Mouse (Mus musculus): ENCODE data around the gene Zscan20. TPM values are rescaled to one million over a fixed set of nuclear protein-coding genes. Genes with fewer than 3 reads are reported as not detected.
"Not testable (repeated sequence)": the region's sequence is repeated elsewhere in the genome, so short reads cannot be mapped to it uniquely, and the experiment has no call there.

The Zscan20 gene
- polyA plus RNA-seq, 1 experiment, result 7.7 TPM

GRCm38 (mm10) chr4:128621109-128621508, 11.2 kb upstream of the Zscan20 start:
- Histone ChIP-seq H3K27me3 (ENCODE audit: control insufficient read depth, insufficient read depth, low read length) (no peaks in the 10 kb centered on the region), H3K36me3 (ENCODE audit: control insufficient read depth, insufficient read depth, low read length) (no peaks in the 10 kb centered on the region)

GRCm38 (mm10) chr4:128620572-128620971, 10.7 kb upstream of the Zscan20 start:
- H3K36me3 ChIP-seq (ENCODE audit: control insufficient read depth, insufficient read depth, low read length), result no peaks in the 10 kb centered on the region
- no peak overlapping the region for H3K4me3 ChIP-seq (ENCODE audit: control insufficient read depth, low read depth, low read length)
- no peak overlapping the region for H3K27ac ChIP-seq (ENCODE audit: control insufficient read depth, insufficient read depth, low read depth, low read length)
- H3K27me3 ChIP-seq (ENCODE audit: control insufficient read depth, insufficient read depth, low read length), result no peaks in the 10 kb centered on the region
- no peaks in the 10 kb centered on the region; the same call in 1 of the 2 replicates for H3K4me1 ChIP-seq (ENCODE audit: control insufficient read depth, insufficient read depth, low read length)
- no peak for TF ChIP-seq POLR2A (IDR thresholded peaks at IDR 0.05; ENCODE audit: control insufficient read depth, low read depth, low read length)
- TF ChIP-seq CTCF (IDR thresholded peaks at IDR 0.05; ENCODE audit: control insufficient read depth, insufficient read depth, insufficient replicate concordance, low read depth, low read length), result no peak

More at GRCm38 (mm10) chr4:128621109-128621508, 11.2 kb upstream of the Zscan20 start:
- H3K4me1 ChIP-seq (ENCODE audit: control insufficient read depth, insufficient read depth, low read length), result no peaks in the 10 kb centered on the region; the same call in 1 of the 2 replicates
- TF ChIP-seq POLR2A (IDR thresholded peaks at IDR 0.05; ENCODE audit: control insufficient read depth, low read depth, low read length) (no peak), CTCF (IDR thresholded peaks at IDR 0.05; ENCODE audit: control insufficient read depth, insufficient read depth, insufficient replicate concordance, low read depth, low read length) (no peak)
- no peak overlapping the region for H3K27ac ChIP-seq (ENCODE audit: control insufficient read depth, insufficient read depth, low read depth, low read length)
- no peak overlapping the region for H3K4me3 ChIP-seq (ENCODE audit: control insufficient read depth, low read depth, low read length)

GRCm38 (mm10) chr4:128618963-128619362, 9.1 kb upstream of the Zscan20 start:
- TF ChIP-seq POLR2A (IDR thresholded peaks at IDR 0.05; ENCODE audit: control insufficient read depth, low read depth, low read length) (no peak), CTCF (IDR thresholded peaks at IDR 0.05; ENCODE audit: control insufficient read depth, insufficient read depth, insufficient replicate concordance, low read depth, low read length) (no peak)
- Histone ChIP-seq H3K4me1 (ENCODE audit: control insufficient read depth, insufficient read depth, low read length) (no peaks in the 10 kb centered on the region; the same call in 1 of the 2 replicates), H3K36me3 (ENCODE audit: control insufficient read depth, insufficient read depth, low read length) (no peaks in the 10 kb centered on the region), H3K27me3 (ENCODE audit: control insufficient read depth, insufficient read depth, low read length) (no peaks in the 10 kb centered on the region), H3K4me3 (ENCODE audit: control insufficient read depth, low read depth, low read length) (no peak overlapping the region), H3K27ac (ENCODE audit: control insufficient read depth, insufficient read depth, low read depth, low read length) (no peak overlapping the region)

- H3K27me3 ChIP-seq (ENCODE audit: control insufficient read depth, insufficient read depth, low read length), result no peaks in the 10 kb centered on the region
- no peak within 1 kb of the TSS for H3K27ac ChIP-seq (ENCODE audit: control insufficient read depth, insufficient read depth, low read depth, low read length)
- H3K36me3 ChIP-seq (ENCODE audit: control insufficient read depth, insufficient read depth, low read length), result no peaks in the 10 kb centered on the region
- TF ChIP-seq CTCF (IDR thresholded peaks at IDR 0.05; ENCODE audit: control insufficient read depth, insufficient read depth, insufficient replicate concordance, low read depth, low read length), result no peak
- no peak within 1 kb of the TSS for H3K4me3 ChIP-seq (ENCODE audit: control insufficient read depth, low read depth, low read length)
- no peaks in the 10 kb centered on the region; the same call in 1 of the 2 replicates for H3K4me1 ChIP-seq (ENCODE audit: control insufficient read depth, insufficient read depth, low read length)
Measured at GRCm38 (mm10) chr4:128618246-128618911, 8.5 kb upstream of the Zscan20 start, which contains the start of gene Tlr12. Gene Tlr12, minus strand, starts transcription at chr4:128618619.

GRCm38 (mm10) chr4:128617363-128618120, 7.6 kb upstream of the Zscan20 start:
- H3K27me3 ChIP-seq (ENCODE audit: control insufficient read depth, insufficient read depth, low read length), result no peaks in the 10 kb centered on the region
- H3K4me3 ChIP-seq (ENCODE audit: control insufficient read depth, low read depth, low read length), result no peak overlapping the region
- no peak for TF ChIP-seq POLR2A (IDR thresholded peaks at IDR 0.05; ENCODE audit: control insufficient read depth, low read depth, low read length)
- TF ChIP-seq CTCF (IDR thresholded peaks at IDR 0.05; ENCODE audit: control insufficient read depth, insufficient read depth, insufficient replicate concordance, low read depth, low read length), result no peak

GRCm38 (mm10) chr4:128615761-128616160, 5.9 kb upstream of the Zscan20 start:
- no peaks in the 10 kb centered on the region for H3K27me3 ChIP-seq (ENCODE audit: control insufficient read depth, insufficient read depth, low read length)
- H3K4me3 ChIP-seq (ENCODE audit: control insufficient read depth, low read depth, low read length), result no peak overlapping the region
- H3K36me3 ChIP-seq (ENCODE audit: control insufficient read depth, insufficient read depth, low read length), result no peaks in the 10 kb centered on the region
- H3K4me1 ChIP-seq (ENCODE audit: control insufficient read depth, insufficient read depth, low read length), result peaks cover under 1% of the 10 kb centered on the region
- no peak overlapping the region for H3K27ac ChIP-seq (ENCODE audit: control insufficient read depth, insufficient read depth, low read depth, low read length)
- TF ChIP-seq CTCF (IDR thresholded peaks at IDR 0.05; ENCODE audit: control insufficient read depth, insufficient read depth, insufficient replicate concordance, low read depth, low read length) (no peak), POLR2A (IDR thresholded peaks at IDR 0.05; ENCODE audit: control insufficient read depth, low read depth, low read length) (no peak)

More at GRCm38 (mm10) chr4:128617363-128618120, 7.6 kb upstream of the Zscan20 start:
- Histone ChIP-seq H3K36me3 (ENCODE audit: control insufficient read depth, insufficient read depth, low read length) (no peaks in the 10 kb centered on the region), H3K4me1 (ENCODE audit: control insufficient read depth, insufficient read depth, low read length) (no peaks in the 10 kb centered on the region; the same call in 1 of the 2 replicates), H3K27ac (ENCODE audit: control insufficient read depth, insufficient read depth, low read depth, low read length) (no peak overlapping the region)

- TF ChIP-seq POLR2A (IDR thresholded peaks at IDR 0.05; ENCODE audit: control insufficient read depth, low read depth, low read length) (no peak), CTCF (IDR thresholded peaks at IDR 0.05; ENCODE audit: control insufficient read depth, insufficient read depth, insufficient replicate concordance, low read depth, low read length) (no peak)
- no peaks in the 10 kb centered on the region for H3K27me3 ChIP-seq (ENCODE audit: control insufficient read depth, insufficient read depth, low read length)
- H3K4me3 ChIP-seq (ENCODE audit: control insufficient read depth, low read depth, low read length), result no peak overlapping the region
- H3K36me3 ChIP-seq (ENCODE audit: control insufficient read depth, insufficient read depth, low read length), result peaks cover 2% of the 10 kb centered on the region; the same call in 1 of the 2 replicates
- peaks cover 7% of the 10 kb centered on the region for H3K4me1 ChIP-seq (ENCODE audit: control insufficient read depth, insufficient read depth, low read length)
- H3K27ac ChIP-seq (ENCODE audit: control insufficient read depth, insufficient read depth, low read depth, low read length), result no peak overlapping the region
Measured at GRCm38 (mm10) chr4:128613326-128613725, 3.4 kb upstream of the Zscan20 start.

- H3K4me3 ChIP-seq (ENCODE audit: control insufficient read depth, low read depth, low read length); H3K4me1 ChIP-seq (ENCODE audit: control insufficient read depth, insufficient read depth, low read length); H3K36me3 ChIP-seq (ENCODE audit: control insufficient read depth, insufficient read depth, low read length); H3K27me3 ChIP-seq (ENCODE audit: control insufficient read depth, insufficient read depth, low read length); H3K27ac ChIP-seq (ENCODE audit: control insufficient read depth, insufficient read depth, low read depth, low read length): not testable (repeated sequence)
Measured at GRCm38 (mm10) chr4:128611726-128612125, 1.8 kb upstream of the Zscan20 start.

All from testis, adult 2 months (tissue).